Mouse (Mus musculus): ENCODE data around the gene Tex44.
A peak's percentile ranks its signal among the peaks of the same experiment; 100 is the strongest.

Tex44 gene

GRCm38 (mm10) chr1:86447596-86448171 is 21.6 kb downstream of the Tex44 start:
- DNase-seq (ENCODE audit: low spot score): peak; percentile 67

- DNase-seq (ENCODE audit: low spot score): peak; percentile 48
Observed at GRCm38 (mm10) chr1:86448272-86448671, 22.1 kb downstream of the Tex44 start.

DNA sequence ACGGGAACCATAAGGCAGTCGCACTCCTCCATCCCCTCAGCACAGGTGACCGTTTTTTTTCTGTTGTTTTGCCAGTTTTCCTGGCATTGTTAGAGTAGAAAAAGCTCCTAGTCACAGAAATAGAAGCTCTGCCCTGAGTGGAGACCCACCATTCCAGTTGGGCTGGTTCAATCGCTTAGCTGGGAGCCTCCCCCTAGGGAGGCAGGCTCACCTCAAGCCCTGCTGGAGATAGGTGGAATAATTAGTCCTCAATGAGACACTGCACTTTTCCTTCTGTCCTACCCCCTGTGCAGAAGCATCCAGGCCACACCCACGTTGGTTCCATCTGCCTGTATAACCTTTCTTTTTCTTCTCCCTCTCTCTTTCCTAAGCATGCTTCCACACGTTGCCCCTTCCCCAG is 23.8 kb downstream of the Tex44 start:
- DNase-seq (ENCODE audit: low spot score): no peak

DNA sequence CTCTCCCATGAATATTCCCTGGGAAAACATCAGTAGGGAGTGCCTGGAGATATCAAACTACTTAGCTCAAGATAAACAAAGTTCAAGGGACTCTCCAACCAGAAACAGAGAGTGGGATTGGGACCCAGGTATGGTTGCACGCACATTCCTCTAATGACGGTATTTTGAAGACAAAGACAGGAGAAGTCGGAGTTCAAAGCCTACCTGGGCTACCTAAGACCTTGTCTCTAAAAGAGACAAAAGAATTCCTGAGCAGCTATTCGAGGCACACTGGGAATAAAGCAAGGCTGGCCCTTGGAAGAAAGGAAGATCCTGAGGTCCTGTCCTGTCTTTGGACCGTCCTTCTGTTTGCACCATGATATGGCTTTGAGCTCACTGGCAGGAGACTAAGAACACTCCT is 26.6 kb downstream of the Tex44 start:
- DNase-seq (ENCODE audit: low spot score): no peak

GRCm38 (mm10) chr1:86456892-86457581 is 30.9 kb downstream of the Tex44 start:
- no peak for DNase-seq (ENCODE audit: low spot score)

GRCm38 (mm10) chr1:86459371-86459770 is 33.2 kb downstream of the Tex44 start:
- no peak for DNase-seq (ENCODE audit: low spot score)

- DNase-seq (ENCODE audit: low spot score): no peak
Observed at GRCm38 (mm10) chr1:86464223-86464874, 38.2 kb downstream of the Tex44 start.

- DNase-seq (ENCODE audit: low spot score): peak; percentile 75
Observed at GRCm38 (mm10) chr1:86464875-86465224, 38.7 kb downstream of the Tex44 start.

GRCm38 (mm10) chr1:86467416-86467815 is 41.3 kb downstream of the Tex44 start:
- no peak for DNase-seq (ENCODE audit: low spot score)

DNA sequence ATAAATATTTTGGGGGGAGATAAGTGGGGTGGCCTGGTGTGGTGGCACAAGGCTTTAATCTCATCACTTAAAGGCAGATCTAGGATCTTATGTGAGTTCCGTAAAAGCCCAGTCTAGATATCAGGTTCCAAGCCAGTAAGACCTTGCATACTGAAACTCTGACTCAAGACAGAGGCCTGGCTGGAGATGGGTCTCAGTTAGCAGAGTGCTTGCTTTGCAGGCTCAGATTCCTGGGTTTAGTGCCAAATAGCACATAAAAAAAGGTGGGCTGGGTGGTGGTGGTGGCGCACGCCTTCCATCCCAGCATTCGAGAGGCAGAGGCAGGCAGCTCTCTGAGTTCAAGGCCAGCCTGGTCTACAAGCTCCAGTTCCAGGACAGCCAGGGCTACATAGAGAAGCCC is 43.7 kb downstream of the Tex44 start:
- no peak for DNase-seq (ENCODE audit: low spot score)

DNA sequence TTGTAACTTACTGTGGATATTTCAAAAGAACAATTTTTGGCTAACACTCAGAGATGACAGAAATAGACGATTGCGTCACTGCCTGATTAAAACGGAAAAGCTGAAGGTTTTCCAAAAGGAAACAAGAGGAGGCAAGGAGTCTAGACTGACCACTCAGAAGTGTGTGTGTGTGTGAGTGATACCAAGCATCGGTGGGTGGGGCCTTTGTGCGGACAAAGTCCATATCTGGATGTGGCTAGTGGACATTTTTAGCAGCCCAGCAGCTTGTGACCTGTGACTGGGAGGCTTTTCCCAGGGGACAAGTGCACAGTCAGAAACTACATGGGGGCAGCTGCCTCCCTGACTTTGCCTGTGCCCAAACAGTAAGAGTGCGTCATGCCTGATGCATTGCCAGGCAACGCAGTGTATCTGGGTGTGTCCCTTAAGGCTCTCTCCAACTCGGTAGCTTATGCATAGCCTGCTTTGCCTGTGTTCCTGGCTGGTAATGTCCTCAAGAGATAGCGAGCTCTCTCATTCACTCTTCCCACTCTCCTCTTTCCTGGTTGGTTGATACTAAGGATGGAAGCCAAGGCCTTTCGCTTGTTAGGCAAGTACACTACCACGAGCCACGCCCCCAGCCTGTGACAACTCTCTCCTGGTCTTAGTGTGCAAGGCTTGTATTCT is 44.5 kb downstream of the Tex44 start:
- peak; percentile 91 for DNase-seq (ENCODE audit: low spot score)

- DNase-seq (ENCODE audit: low spot score): peak; percentile 59
Observed at GRCm38 (mm10) chr1:86471504-86471961, 45.4 kb downstream of the Tex44 start.

DNA sequence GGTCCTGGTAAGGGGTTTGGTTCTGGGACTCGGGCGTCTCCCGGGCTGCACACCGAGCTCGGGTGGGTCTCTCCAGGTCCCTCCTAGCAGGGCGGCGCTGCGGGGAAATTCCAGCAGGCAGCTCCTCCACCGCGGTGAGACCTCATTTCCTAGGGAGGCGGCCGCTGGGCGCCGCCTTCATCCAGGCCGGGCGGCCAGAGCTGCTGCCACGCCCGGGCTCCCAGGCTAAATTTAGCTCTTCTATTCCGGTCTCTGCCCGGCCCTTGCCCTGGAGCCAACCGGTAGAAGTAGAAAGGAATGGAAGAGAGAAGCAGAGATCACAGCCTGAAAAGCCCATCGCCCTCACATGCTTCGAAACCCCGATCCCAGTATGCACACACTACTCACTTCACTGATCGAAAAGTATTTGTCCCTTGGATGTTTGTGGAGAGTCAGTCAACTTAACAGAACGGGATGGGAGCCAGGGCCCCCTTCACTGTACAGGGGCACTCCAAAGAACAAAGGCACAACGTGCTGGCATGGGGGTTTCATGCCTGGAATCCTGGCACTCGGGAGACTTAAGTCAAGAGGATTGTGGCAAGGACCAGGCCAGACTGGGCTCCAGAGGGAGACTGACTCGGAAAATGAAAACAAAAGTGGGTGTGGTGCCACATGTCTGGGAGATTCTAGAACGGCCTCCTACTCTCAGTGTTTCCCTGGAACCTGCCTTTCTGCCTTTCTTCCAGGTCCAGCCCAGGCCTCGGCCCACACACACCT is 46.2 kb downstream of the Tex44 start:
- DNase-seq (ENCODE audit: low spot score): peak; percentile 83

- no peak for DNase-seq (ENCODE audit: low spot score)
Observed at GRCm38 (mm10) chr1:86473109-86473760, 47.1 kb downstream of the Tex44 start.
